Mouse (Mus musculus) megakaryocyte, embryonic 14.5 days (primary cell): ENCODE data around the gene Acvr1. TPM values are rescaled to one million over a fixed set of nuclear protein-coding genes. Genes with fewer than 3 reads are reported as not detected.

ENCODE experiments used
- H3K27me3 ChIP-seq: replicated peaks from 2 replicates; pipeline ENCODE3; 2012; ENCODE audit warnings: inconsistent platforms
- H3K36me3 ChIP-seq: replicated peaks from 2 replicates; pipeline ENCODE3; 2012; ENCODE audit warnings: low read length, inconsistent platforms, mixed read lengths
- H3K4me1 ChIP-seq: 2 replicates; pipeline ENCODE4 v1.6.1; 2012; ENCODE audit warnings: inconsistent platforms
- H3K4me3 ChIP-seq: replicated peaks from 2 replicates; pipeline ENCODE3; 2012; ENCODE audit warnings: moderate library complexity, mild to moderate bottlenecking, inconsistent platforms
- H3K9me3 ChIP-seq: 2 replicates; pipeline ENCODE4 v1.6.1; 2012; ENCODE audit warnings: inconsistent platforms
- FLI1 ChIP-seq: IDR thresholded peaks from 2 replicates; pipeline ENCODE4 v1.6.1; 2012; ENCODE audit warnings: low read length, inconsistent platforms, mixed read lengths
- GATA1 ChIP-seq: IDR thresholded peaks from 3 replicates; pipeline ENCODE4 v1.6.1; 2012; ENCODE audit warnings: mixed read lengths, low read length, inconsistent platforms, borderline replicate concordance
- polyA plus RNA-seq: library from polyadenylated mRNA; stranded (reverse); fragments of >175 nt; gene quantifications from 2 replicates; pipeline ENCODE4 v1.2.3, GENCODE M21; 2012; ENCODE audit warnings: low replicate concordance; ENCODE audit not compliant: insufficient read depth

Gene Acvr1
- polyA plus RNA-seq, 1 experiment: 0.63 TPM

DNA sequence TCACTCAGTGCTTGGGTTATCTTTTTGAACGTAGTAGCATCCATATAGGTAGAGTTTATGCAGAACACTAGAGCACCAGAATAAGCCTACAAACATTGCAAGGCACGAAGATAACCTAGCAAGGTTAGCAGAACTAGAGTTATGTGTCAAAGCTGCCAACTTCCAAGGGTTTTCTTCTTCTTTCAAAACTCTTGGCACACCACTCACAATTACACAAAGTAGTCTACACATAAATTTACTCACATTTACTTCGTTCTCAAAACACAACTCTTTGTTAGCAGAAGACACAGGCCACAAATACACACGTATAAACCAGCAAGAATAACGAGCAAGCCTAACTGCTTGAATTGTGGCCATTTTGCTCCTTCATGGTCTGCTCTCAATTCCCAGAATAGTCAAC, 23.7 kb downstream of the Acvr1 start:
- Histone ChIP-seq H3K4me1 (no peaks in the 10 kb centered on the region), H3K36me3 (no peaks in the 10 kb centered on the region), H3K27me3 (no peaks in the 10 kb centered on the region), H3K9me3 (0 out of 2 replicates have a peak, but pooled peaks cover 4% of the 10 kb centered on the region), H3K4me3 (no peak overlapping the region)
- no peak for TF ChIP-seq GATA1
- TF ChIP-seq FLI1: no peak

DNA sequence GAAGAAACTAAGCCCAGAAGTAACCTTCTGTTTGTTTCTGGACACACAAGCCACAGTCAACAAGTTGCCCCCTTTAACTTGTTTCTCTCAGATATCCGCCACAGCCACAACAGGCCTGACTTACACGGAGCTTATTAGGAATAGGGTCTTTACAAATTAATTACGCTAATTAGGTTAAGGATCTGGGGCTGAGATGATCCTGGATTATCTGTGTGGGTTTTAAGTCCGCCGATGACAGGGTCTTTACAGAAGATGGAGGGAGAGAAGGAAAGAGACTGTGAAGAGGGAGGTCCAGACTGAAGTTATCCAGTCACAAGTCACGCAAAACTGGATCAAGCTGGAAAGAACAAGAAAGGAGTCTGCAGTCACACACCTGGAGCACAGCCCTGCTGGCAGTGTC, 28.8 kb downstream of the Acvr1 start:
- Histone ChIP-seq H3K36me3 (no peaks in the 10 kb centered on the region), H3K9me3 (no peaks in the 10 kb centered on the region), H3K4me1 (no peaks in the 10 kb centered on the region), H3K27me3 (no peaks in the 10 kb centered on the region), H3K4me3 (no peak overlapping the region)
- TF ChIP-seq GATA1: no peak
- no peak for TF ChIP-seq FLI1

DNA sequence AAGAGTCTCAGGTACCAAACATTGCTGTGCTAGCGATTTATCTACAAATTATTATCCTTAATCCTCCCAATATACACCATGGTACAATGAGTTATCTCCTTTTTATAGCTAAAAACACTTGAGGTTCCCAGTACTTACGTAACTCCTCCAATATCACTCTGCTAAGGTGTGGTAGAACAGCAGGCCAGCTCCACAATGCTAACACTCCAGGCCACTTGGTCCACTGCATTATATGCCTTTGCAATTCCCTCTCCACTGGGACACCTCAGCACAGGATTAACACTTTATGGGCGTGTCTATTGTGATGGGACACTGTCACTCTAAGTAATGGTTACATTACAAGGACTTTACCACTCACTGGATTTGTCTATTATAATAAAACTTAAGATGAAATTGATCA, 30.2 kb downstream of the Acvr1 start:
- Histone ChIP-seq H3K4me1 (no peaks in the 10 kb centered on the region), H3K36me3 (no peaks in the 10 kb centered on the region), H3K27me3 (no peaks in the 10 kb centered on the region), H3K4me3 (no peak overlapping the region), H3K9me3 (no peaks in the 10 kb centered on the region)
- TF ChIP-seq FLI1 (no peak), GATA1 (no peak)

DNA sequence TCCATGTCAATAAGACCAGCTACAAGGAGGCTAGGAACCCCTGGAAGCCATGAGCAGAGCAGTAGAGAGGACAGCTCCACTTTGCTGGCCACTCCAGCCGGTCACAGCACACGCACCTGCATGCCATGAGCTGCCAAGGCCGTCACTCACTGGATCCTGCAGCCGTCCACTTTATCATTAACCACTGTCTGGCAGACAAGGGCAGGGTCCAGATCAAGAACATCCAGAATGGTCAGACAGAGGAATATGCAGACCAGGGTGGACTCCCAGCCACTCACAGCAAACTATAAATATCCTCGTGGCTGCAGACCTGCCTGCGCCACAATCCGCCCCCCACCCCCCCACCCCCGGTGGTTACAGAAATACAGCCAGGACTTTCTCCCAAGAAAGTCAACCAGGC, 31.7 kb downstream of the Acvr1 start:
- Histone ChIP-seq H3K9me3 (no peaks in the 10 kb centered on the region), H3K4me3 (no peak overlapping the region), H3K4me1 (no peaks in the 10 kb centered on the region), H3K36me3 (no peaks in the 10 kb centered on the region), H3K27me3 (no peaks in the 10 kb centered on the region)
- no peak for TF ChIP-seq GATA1
- TF ChIP-seq FLI1: no peak

DNA sequence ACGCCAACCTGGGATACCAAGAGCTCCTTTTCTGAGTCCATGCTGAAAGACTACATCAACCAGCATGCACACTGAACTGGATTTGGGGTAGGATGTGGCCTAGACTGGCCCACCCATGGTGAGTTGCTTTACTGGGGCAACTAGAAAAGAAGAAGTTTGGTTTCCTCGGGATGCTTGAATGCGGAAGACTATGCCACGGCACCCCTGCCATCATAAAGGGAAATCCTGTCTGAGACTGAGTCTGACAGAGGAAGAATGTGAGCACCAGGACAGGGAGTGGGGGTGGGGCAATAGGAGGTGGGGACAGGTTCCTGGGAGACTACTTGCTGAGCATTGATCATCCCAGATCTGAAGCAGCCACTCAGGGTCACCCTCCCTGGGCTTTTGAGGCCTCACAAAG, 32.6 kb downstream of the Acvr1 start:
- Histone ChIP-seq H3K4me3 (no peak overlapping the region), H3K4me1 (no peaks in the 10 kb centered on the region), H3K27me3 (no peaks in the 10 kb centered on the region), H3K36me3 (no peaks in the 10 kb centered on the region), H3K9me3 (no peaks in the 10 kb centered on the region)
- no peak for TF ChIP-seq FLI1
- no peak for TF ChIP-seq GATA1

DNA sequence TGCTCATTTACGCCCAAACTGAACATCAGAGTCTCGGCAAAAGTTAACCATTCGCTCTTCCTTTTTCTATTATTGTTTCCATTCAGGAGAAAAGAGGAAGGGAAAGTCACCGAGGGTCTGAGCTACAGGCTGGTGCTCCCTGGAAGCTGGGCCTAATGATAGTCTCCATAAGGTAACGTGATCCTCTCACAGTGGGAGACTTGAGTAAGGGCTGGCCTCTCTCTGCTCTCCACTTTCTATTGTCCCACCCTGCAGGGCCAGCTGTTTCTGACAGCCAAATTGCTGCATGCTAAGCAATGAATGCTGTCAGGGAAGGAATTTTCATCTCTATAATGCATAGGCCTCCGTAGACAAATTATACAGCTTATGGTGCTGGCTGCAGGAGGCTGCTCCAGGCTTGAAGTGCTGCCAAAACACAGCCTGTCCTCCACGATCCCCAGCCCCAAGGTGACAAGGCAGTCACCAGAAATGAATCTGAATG, 33.4 kb downstream of the Acvr1 start:
- no peaks in the 10 kb centered on the region for H3K27me3 ChIP-seq
- no peaks in the 10 kb centered on the region for H3K4me1 ChIP-seq
- no peaks in the 10 kb centered on the region for H3K9me3 ChIP-seq
- H3K4me3 ChIP-seq: no peak overlapping the region
- no peak for TF ChIP-seq GATA1
- no peak for TF ChIP-seq FLI1
- H3K36me3 ChIP-seq: no peaks in the 10 kb centered on the region

DNA sequence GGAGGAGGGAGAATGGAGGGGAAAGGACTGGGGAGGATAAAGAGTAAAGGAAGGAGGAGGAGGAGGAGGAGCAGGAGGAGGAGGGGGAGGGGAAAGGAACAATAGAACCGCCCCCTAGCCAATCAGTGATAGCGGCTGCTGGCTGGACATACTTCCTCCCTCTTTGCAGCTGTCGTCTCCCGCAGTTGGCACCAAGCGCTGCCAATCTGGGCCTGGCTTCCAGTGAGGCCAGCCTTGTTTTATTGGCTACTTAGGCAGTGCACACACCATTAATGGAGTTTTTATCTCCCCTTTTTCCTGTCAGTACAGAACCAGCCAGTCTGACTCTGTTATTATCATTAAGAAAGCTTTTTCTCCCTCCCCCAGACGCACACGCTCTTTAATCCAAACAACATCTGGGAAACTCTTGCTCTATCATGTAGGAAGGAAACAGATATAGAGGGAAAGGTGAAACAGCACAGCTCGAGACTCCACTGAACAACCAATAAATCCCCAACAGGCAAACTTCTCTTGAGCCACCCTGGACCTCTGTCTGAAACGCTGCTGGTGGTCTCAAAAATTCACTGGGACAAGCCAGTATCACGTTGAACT, 34.6 kb downstream of the Acvr1 start:
- Histone ChIP-seq H3K36me3 (no peaks in the 10 kb centered on the region), H3K4me3 (no peak overlapping the region), H3K27me3 (no peaks in the 10 kb centered on the region), H3K4me1 (no peaks in the 10 kb centered on the region), H3K9me3 (no peaks in the 10 kb centered on the region)
- TF ChIP-seq GATA1 (no peak), FLI1 (no peak)

DNA sequence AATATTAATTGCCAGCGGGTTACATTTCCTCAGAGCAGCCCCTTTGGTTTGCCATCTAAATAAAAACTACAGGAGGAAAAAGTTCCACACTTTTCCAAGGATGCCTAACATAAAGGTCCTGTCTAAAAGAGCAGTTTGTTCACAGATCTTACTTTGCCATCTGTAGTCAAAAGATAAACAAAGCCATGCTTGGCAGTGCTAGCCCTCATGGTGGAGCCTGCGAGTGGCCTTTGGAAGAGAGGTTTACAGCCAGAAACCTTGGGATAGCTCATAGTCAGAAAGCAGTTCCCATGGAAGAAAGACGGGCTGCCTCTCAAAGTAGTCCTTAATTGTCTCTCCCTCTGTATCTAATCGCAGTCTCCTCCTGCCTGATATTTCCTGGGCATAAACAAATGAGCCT, 36.4 kb downstream of the Acvr1 start:
- H3K27me3 ChIP-seq: no peaks in the 10 kb centered on the region
- H3K4me1 ChIP-seq: no peaks in the 10 kb centered on the region
- H3K9me3 ChIP-seq: 0 out of 2 replicates have a peak, but pooled peaks cover under 1% of the 10 kb centered on the region
- no peak for TF ChIP-seq FLI1
- no peak overlapping the region for H3K4me3 ChIP-seq
- H3K36me3 ChIP-seq: no peaks in the 10 kb centered on the region

DNA sequence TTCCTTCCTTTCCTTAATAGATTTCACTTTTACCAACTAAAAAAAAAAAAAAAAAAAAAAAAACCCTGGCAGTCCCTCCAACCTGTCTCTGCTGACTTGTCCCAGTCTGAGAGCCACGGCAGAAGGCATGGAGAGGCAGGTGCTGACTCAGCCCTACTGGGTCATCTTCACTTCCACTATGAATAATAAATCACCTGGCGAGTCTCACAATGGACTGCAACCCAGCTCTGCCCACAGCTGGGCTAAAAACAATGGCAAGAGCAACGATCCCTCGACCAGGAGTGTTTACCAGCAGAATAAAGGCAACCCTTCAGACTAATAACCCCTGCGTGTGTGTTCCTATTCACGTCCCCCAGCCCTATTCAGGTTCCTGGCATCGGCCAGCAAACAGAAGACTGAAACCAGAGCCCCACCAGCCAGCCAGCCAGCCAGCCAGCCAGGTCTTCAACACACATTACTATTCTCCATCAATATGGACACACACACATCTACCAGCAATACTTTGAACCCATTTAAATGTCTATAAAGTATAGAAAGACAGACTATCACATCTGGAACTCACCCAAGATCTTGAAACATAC, 37.0 kb downstream of the Acvr1 start:
- 0 out of 2 replicates have a peak, but pooled peaks cover 4% of the 10 kb centered on the region for H3K9me3 ChIP-seq

DNA sequence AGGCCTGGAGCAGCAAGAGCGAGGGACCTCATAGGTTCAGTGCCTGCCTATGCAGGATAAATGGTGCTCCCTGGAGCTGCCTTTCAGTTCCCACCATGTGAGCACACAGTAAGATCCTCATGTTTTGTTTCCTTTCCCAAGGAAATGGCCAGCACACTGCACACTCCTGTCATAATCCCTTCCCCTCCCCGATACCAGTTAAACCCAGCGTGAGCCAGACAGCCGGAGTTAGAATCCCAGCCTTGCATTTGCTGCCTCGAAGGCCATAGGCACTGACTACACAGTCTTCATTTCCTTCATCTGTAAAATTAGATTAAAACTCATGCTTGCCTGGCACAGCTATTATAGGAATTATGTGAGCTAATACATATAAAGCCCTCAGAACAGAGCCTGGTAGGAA, 37.6 kb downstream of the Acvr1 start:
- H3K36me3 ChIP-seq: no peaks in the 10 kb centered on the region
- H3K9me3 ChIP-seq: 0 out of 2 replicates have a peak, but pooled peaks cover 4% of the 10 kb centered on the region
- TF ChIP-seq FLI1 (no peak), GATA1 (no peak)
- H3K27me3 ChIP-seq: no peaks in the 10 kb centered on the region
- no peak overlapping the region for H3K4me3 ChIP-seq
- H3K4me1 ChIP-seq: no peaks in the 10 kb centered on the region

More for the DNA sequence above, 37.0 kb downstream of the Acvr1 start:
- Histone ChIP-seq H3K36me3 (no peaks in the 10 kb centered on the region), H3K4me1 (no peaks in the 10 kb centered on the region), H3K27me3 (no peaks in the 10 kb centered on the region), H3K4me3 (no peak overlapping the region)
- TF ChIP-seq FLI1 (no peak), GATA1 (no peak)

DNA sequence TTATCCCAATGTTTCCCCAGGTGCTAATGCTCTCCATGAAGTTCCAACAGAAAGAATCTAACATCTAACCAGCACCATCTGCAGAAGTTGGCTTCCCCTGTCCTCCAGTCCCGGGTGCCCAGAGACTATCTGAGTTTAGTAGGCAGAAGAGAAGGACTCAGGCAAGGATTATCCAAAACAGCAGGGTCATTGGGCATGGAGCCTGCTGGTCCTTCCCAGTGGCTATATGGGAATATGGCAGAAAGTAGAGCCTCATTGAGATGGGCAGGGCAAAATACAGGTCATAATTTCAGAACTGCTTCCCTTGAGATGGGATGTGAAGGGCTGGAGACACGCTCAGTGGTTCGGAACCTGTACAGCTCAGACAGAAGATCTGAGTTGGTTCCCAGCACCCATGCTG, 39.2 kb downstream of the Acvr1 start:
- no peak overlapping the region for H3K4me3 ChIP-seq
- H3K4me1 ChIP-seq: no peaks in the 10 kb centered on the region
- H3K27me3 ChIP-seq: no peaks in the 10 kb centered on the region
- H3K36me3 ChIP-seq: no peaks in the 10 kb centered on the region
- 0 out of 2 replicates have a peak, but pooled peaks cover 4% of the 10 kb centered on the region for H3K9me3 ChIP-seq
- TF ChIP-seq GATA1: no peak
- no peak for TF ChIP-seq FLI1
